Mouse (Mus musculus): ENCODE results near the gene Prcd.

DNA sequence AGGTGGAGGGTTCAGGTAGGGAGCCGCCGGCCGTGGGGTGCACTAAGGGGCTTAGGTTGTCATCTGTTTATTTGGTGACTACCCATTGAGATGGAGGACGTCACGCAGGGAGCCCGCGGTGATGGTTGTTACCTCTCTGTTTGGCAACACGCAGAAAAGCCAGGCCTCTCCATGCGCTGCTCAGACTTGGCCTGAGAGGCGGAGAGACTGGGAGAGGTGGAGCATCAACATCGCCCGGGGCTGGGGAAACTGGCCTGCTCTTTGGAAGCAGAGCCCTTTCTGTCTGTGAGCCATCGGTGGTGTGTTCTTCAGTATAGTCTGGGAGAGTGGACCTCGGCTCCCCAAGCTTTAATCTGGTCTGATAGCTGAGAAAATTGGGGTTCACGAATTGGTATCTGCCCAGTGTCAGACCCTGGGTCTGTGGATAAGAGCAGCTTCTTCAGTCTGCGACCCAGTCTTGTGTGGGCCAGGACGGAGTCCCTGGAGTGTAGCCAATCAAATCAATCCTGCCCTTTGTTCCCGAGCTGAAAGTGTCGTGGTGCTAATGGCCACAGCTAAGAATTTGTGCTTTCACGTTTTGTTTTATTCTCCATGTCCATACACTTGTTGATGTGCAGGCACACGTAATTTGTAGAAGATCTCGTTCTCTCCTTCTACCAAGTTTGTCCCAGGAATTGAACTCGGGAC lies 42.0 kb downstream of the Prcd start:
- TF ChIP-seq CTCF (conservative IDR thresholded peaks at IDR 0.05 in 1 of 2, IDR thresholded peaks at IDR 0.05 in 1 of 2; ENCODE audit: low read depth in 2 of 2, low read length in 2 of 2) = no peak
- no peak for TF ChIP-seq POLR2A (IDR thresholded peaks at IDR 0.05; ENCODE audit: low read depth, low read length)
- TF ChIP-seq GABPA (IDR thresholded peaks at IDR 0.05; ENCODE audit: insufficient replicate concordance, low read depth, low read length) = no peak
- TF ChIP-seq POLR2AphosphoS2 (IDR thresholded peaks at IDR 0.05; ENCODE audit: low read depth, low read length) = no peak
- no peak for TF ChIP-seq MAX (IDR thresholded peaks at IDR 0.05; ENCODE audit: low read length)
- TF ChIP-seq KAT2A (IDR thresholded peaks at IDR 0.05; ENCODE audit: insufficient replicate concordance, low read length) = no peak
- no peak for TF ChIP-seq ELF1 (IDR thresholded peaks at IDR 0.05; ENCODE audit: low read depth, low read length)
- TF ChIP-seq CHD2 (IDR thresholded peaks at IDR 0.05; ENCODE audit: low read length) = no peak
- TF ChIP-seq MYC (IDR thresholded peaks at IDR 0.05; ENCODE audit: low read depth, low read length) = no peak
- no peak for TF ChIP-seq MXI1 (IDR thresholded peaks at IDR 0.05; ENCODE audit: low read depth, low read length)
- no peak for TF ChIP-seq ZC3H11A (IDR thresholded peaks at IDR 0.05; ENCODE audit: low read depth, low read length)
- TF ChIP-seq MAZ (IDR thresholded peaks at IDR 0.05; ENCODE audit: low read depth, low read length) = no peak
- TF ChIP-seq MAFK (IDR thresholded peaks at IDR 0.05; ENCODE audit: insufficient replicate concordance, low read length) = no peak
- TF ChIP-seq SIN3A (IDR thresholded peaks at IDR 0.05; ENCODE audit: low read length) = no peak
